In genomic region chr15:97003851-97004524, GRCm38 (mm10) we compare ENCODE assay signal across 8 mouse cellular contexts. TPM values are rescaled to one million over a fixed set of nuclear protein-coding genes. Genes with fewer than 3 reads are reported as not detected.
DNase-seq lines count a peak whose midpoint lies in the region; ATAC-seq lines count a peak whose summit lies in the region.

No protein-coding gene starts in this region.

- ATAC-seq in midbrain, embryonic 11.5 days (ENCODE audit: low FRiP score) = no peak
- no peak for ATAC-seq in midbrain, embryonic 14.5 days (ENCODE audit: low FRiP score, low TSS enrichment)
- ATAC-seq in heart, embryonic 13.5 days (ENCODE audit: extremely low read depth, insufficient number of reproducible peaks, low FRiP score, low TSS enrichment) = peak; percentile 58; the same call in 1 of the 2 replicates
- ATAC-seq in stomach, embryonic 16.5 days (ENCODE audit: insufficient read depth, low FRiP score) = peak; percentile 60; the same call in 1 of the 2 replicates

- H3K4me3 ChIP-seq in midbrain, embryonic 11.5 days (ENCODE audit: low read depth, low read length) = no peak overlapping the region
- no peak overlapping the region for H3K4me3 ChIP-seq in midbrain, embryonic 14.5 days (replicated peaks; ENCODE audit: low read depth, low read length)
- H3K4me3 ChIP-seq in heart, embryonic 13.5 days = no peak overlapping the region
- H3K4me3 ChIP-seq in stomach, embryonic 16.5 days (replicated peaks; ENCODE audit: low read length) = no peak overlapping the region

- no peak overlapping the region for H3K4me2 ChIP-seq in midbrain, embryonic 11.5 days
- H3K4me2 ChIP-seq in midbrain, embryonic 14.5 days (ENCODE audit: low read length) = no peak overlapping the region
- H3K4me2 ChIP-seq in heart, embryonic 13.5 days = peak overlapping the region; percentile 53
- 0 out of 2 replicates have a peak overlapping the region, but pooled peaks have one; percentile 13 for H3K4me2 ChIP-seq in stomach, embryonic 16.5 days (ENCODE audit: low read depth, low read length)

- H3K4me1 ChIP-seq in midbrain, embryonic 11.5 days (ENCODE audit: control insufficient read depth, insufficient read depth, low read length) = no peaks in the 10 kb centered on the region
- no peaks in the 10 kb centered on the region for H3K4me1 ChIP-seq in midbrain, embryonic 14.5 days (ENCODE audit: control insufficient read depth, insufficient read depth, low read length)
- H3K4me1 ChIP-seq in heart, embryonic 13.5 days = peaks cover 60% of the 10 kb centered on the region
- peaks cover 24% of the 10 kb centered on the region for H3K4me1 ChIP-seq in stomach, embryonic 16.5 days (ENCODE audit: control insufficient read depth, insufficient read depth, low read length)

- no peak overlapping the region for H3K9ac ChIP-seq in midbrain, embryonic 11.5 days (ENCODE audit: low read length)
- H3K9ac ChIP-seq in midbrain, embryonic 14.5 days (replicated peaks; ENCODE audit: low read length) = no peak overlapping the region
- peak overlapping the region; percentile 68 for H3K9ac ChIP-seq in heart, embryonic 13.5 days
- no peak overlapping the region for H3K9ac ChIP-seq in stomach, embryonic 16.5 days (ENCODE audit: low read length)

- peak; percentile 79 for DNase-seq in midbrain, embryonic 11.5 days (ENCODE audit: low spot score, missing footprints)
- no peak for DNase-seq in midbrain, embryonic 14.5 days
- DNase-seq in kidney, postnatal 14 days = peak; percentile 37
- DNase-seq in cerebellum, adult 18-20 months = no peak
- DNase-seq in right cerebral cortex, postnatal 36 days (ENCODE audit: low spot score in 2 of 2) = no peak
- no peak for DNase-seq in frontal cortex, postnatal 10 days (ENCODE audit: low spot score in 2 of 2)

- no peak overlapping the region for H3K27ac ChIP-seq in midbrain, embryonic 11.5 days (ENCODE audit: low read depth, low read length)
- no peak overlapping the region for H3K27ac ChIP-seq in midbrain, embryonic 14.5 days (replicated peaks; ENCODE audit: low read depth, low read length)
- peak overlapping the region; percentile 92 for H3K27ac ChIP-seq in heart, embryonic 13.5 days (replicated peaks)
- H3K27ac ChIP-seq in stomach, embryonic 16.5 days (ENCODE audit: low read length) = peak overlapping the region; percentile 49; the same call in 1 of the 2 replicates

- H3K9me3 ChIP-seq in midbrain, embryonic 11.5 days (ENCODE audit: control insufficient read depth, low read length) = no peaks in the 10 kb centered on the region
- H3K9me3 ChIP-seq in midbrain, embryonic 14.5 days (ENCODE audit: control insufficient read depth, low read length) = no peaks in the 10 kb centered on the region
- H3K9me3 ChIP-seq in heart, embryonic 13.5 days = no peaks in the 10 kb centered on the region
- H3K9me3 ChIP-seq in stomach, embryonic 16.5 days (replicated peaks; ENCODE audit: control insufficient read depth, low read length) = no peaks in the 10 kb centered on the region

- 84% methylated on average over 10 of the region's 10 CpGs for WGBS in midbrain, embryonic 11.5 days
- WGBS in midbrain, embryonic 14.5 days = 86% methylated on average over 10 of the region's 10 CpGs
- WGBS in heart, embryonic 13.5 days = 16% methylated on average over 10 of the region's 10 CpGs
- 27% methylated on average over 10 of the region's 10 CpGs for WGBS in stomach, embryonic 16.5 days

- no peaks in the 10 kb centered on the region for H3K27me3 ChIP-seq in midbrain, embryonic 11.5 days (ENCODE audit: control insufficient read depth, insufficient read depth, low read length)
- no peaks in the 10 kb centered on the region for H3K27me3 ChIP-seq in midbrain, embryonic 14.5 days (ENCODE audit: control insufficient read depth, insufficient read depth, low read length)
- H3K27me3 ChIP-seq in heart, embryonic 13.5 days (replicated peaks) = no peaks in the 10 kb centered on the region
- no peaks in the 10 kb centered on the region for H3K27me3 ChIP-seq in stomach, embryonic 16.5 days (ENCODE audit: control insufficient read depth, insufficient read depth, low read length)

- no peaks in the 10 kb centered on the region for H3K36me3 ChIP-seq in midbrain, embryonic 11.5 days (ENCODE audit: control insufficient read depth, insufficient read depth, low read length)
- no peaks in the 10 kb centered on the region for H3K36me3 ChIP-seq in midbrain, embryonic 14.5 days (ENCODE audit: control insufficient read depth, insufficient read depth, low read length)
- peaks cover 46% of the 10 kb centered on the region for H3K36me3 ChIP-seq in heart, embryonic 13.5 days
- H3K36me3 ChIP-seq in stomach, embryonic 16.5 days (ENCODE audit: control insufficient read depth, insufficient read depth, low read length) = no peaks in the 10 kb centered on the region

RNA-seq across cellular contexts. Expression of gene Slc38a4, which starts 51.8 kb away (rescaled TPM):
- 20.9 and 25.3 TPM in 2 replicates for polyA plus RNA-seq in midbrain, embryonic 11.5 days (2014; fragmentation: Nextera tagmentation; extraction: Ambion mirVana)
- 1.5 and 3.9 TPM in 2 replicates for polyA plus RNA-seq in midbrain, embryonic 14.5 days (2014; fragmentation: Nextera tagmentation; extraction: Ambion mirVana)
- 110 and 111 TPM in 2 replicates for polyA plus RNA-seq in heart, embryonic 13.5 days (2015; fragmentation: Nextera tagmentation; extraction: Ambion mirVana)
- polyA plus RNA-seq in stomach, embryonic 16.5 days (2015; fragmentation: Nextera tagmentation; extraction: Ambion mirVana) = 51.7 and 63.0 TPM in 2 replicates

Comparison
In these comparisons a context has a peak if more than half of its experiments do, and no peak if none do; other contexts are left out.
1. DNase-seq: peak in midbrain, embryonic 11.5 days (single experiment) and kidney, postnatal 14 days (single experiment); none in midbrain, embryonic 14.5 days (single experiment), cerebellum, adult 18-20 months (0 of 2), right cerebral cortex, postnatal 36 days (0 of 2) and frontal cortex, postnatal 10 days (0 of 2).
2. ATAC-seq: peak in heart, embryonic 13.5 days (single experiment) and stomach, embryonic 16.5 days (single experiment); none in midbrain, embryonic 11.5 days (single experiment) and midbrain, embryonic 14.5 days (single experiment).
3. H3K27ac ChIP-seq: peak in heart, embryonic 13.5 days (single experiment) and stomach, embryonic 16.5 days (single experiment); none in midbrain, embryonic 11.5 days (single experiment) and midbrain, embryonic 14.5 days (single experiment).
4. H3K4me2 ChIP-seq: peak in heart, embryonic 13.5 days (single experiment) and stomach, embryonic 16.5 days (single experiment); none in midbrain, embryonic 11.5 days (single experiment) and midbrain, embryonic 14.5 days (single experiment).